Comparison of ENCODE assay signal across 9 mouse cellular contexts in the genomic region with DNA sequence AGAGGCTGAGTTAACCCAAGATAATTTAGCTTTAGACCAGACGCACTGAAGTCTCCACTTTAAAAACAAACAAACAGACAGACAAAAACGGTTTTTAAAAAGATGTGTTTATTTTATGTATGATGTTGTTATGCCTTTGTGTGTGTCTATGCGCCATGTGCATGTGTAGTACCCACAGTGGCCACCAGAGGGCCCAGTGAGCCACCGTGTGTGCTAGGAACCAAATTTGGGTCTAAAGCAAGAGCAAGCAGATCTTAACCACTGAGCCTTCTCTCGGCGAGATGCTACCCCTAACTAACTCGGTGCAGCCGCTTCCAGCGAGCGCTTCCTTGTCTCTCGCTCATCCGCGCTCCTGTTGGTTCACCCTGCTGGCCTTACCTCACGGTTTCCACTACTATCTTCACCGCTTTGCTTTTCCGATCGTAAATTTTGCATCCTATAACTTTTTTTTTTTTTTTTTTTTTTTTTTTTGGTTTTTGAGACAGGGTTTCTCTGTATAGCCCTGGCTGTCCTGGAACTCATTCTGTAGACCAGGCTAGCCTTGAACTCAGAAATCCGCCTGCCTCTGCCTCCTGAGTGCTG.
DNase-seq lines count a peak whose midpoint lies in the region; ATAC-seq and TF ChIP-seq lines count a peak whose summit lies in the region.
"Had no signal": no experiment of that assay in that cellular context is flagged by ENCODE, and none has a peak within 500 bp of the region (broad histone marks: within the 10 kb centered on the region; RNA-seq: fewer than 3 reads in every experiment).

No protein-coding gene starts in this region.

- no peaks in the 10 kb centered on the region for H3K4me1 ChIP-seq in forebrain, postnatal 0 days (ENCODE audit: insufficient read depth)
- no peaks in the 10 kb centered on the region for H3K4me1 ChIP-seq in forebrain, embryonic 13.5 days
- H3K4me1 ChIP-seq in liver, adult 2 months (ENCODE audit: control insufficient read depth, insufficient read depth, low read length): no peaks in the 10 kb centered on the region
- peaks cover 5% of the 10 kb centered on the region; the same call in 1 of the 2 replicates for H3K4me1 ChIP-seq in hindbrain, embryonic 13.5 days (replicated peaks)
- H3K4me1 ChIP-seq: stomach, embryonic 15.5 days had no signal

- WGBS in forebrain, postnatal 0 days: 71% methylated on average over 17 of the region's 18 CpGs
- WGBS in forebrain, embryonic 13.5 days: 71% methylated on average over 18 of the region's 18 CpGs
- 81% methylated on average over 18 of the region's 18 CpGs for WGBS in liver, adult 2 months
- 62% methylated on average over 18 of the region's 18 CpGs for WGBS in hindbrain, embryonic 13.5 days

- no peak overlapping the region for H3K4me2 ChIP-seq in forebrain, postnatal 0 days (ENCODE audit: low read depth)
- no peak overlapping the region for H3K4me2 ChIP-seq in forebrain, embryonic 13.5 days
- H3K4me2 ChIP-seq in hindbrain, embryonic 13.5 days: no peak overlapping the region
- H3K4me2 ChIP-seq: stomach, embryonic 15.5 days had no signal

- no peak for ATAC-seq in forebrain, postnatal 0 days
- ATAC-seq in forebrain, embryonic 13.5 days: no peak
- ATAC-seq in hindbrain, embryonic 13.5 days (ENCODE audit: low FRiP score): no peak

- peak; percentile 27 for DNase-seq in forebrain, postnatal 0 days
- DNase-seq in 416B (ENCODE audit: low read depth): peak; percentile 82
- DNase-seq in adrenal gland, postnatal 10 days: peak; percentile 54
- DNase-seq in liver, adult 2 months (ENCODE audit: extremely low read depth, low read depth, low spot score): no peak
- peak; percentile 46 to 65 for DNase-seq in spleen, postnatal 14 days (ENCODE audit: low spot score in 2 of 2)
- no peak for DNase-seq in layer of hippocampus, adult 11-12 months (ENCODE audit: low spot score)

- no peaks in the 10 kb centered on the region for H3K9me3 ChIP-seq in forebrain, postnatal 0 days (ENCODE audit: low read length)
- no peaks in the 10 kb centered on the region for H3K9me3 ChIP-seq in forebrain, embryonic 13.5 days (replicated peaks)
- H3K9me3 ChIP-seq in hindbrain, embryonic 13.5 days: peaks cover 5% of the 10 kb centered on the region
- H3K9me3 ChIP-seq: stomach, embryonic 15.5 days had no signal

- no peak for TF ChIP-seq POLR2A in liver, adult 2 months (IDR thresholded peaks at IDR 0.05; ENCODE audit: extremely low read depth, insufficient read depth, low read length)

- H3K4me3 ChIP-seq in forebrain, postnatal 0 days (ENCODE audit: low read depth, low read length): no peak overlapping the region
- H3K4me3 ChIP-seq in forebrain, embryonic 13.5 days: no peak overlapping the region
- H3K4me3 ChIP-seq in liver, adult 2 months (ENCODE audit: insufficient read depth, low read depth, low read length): no peak overlapping the region
- no peak overlapping the region for H3K4me3 ChIP-seq in hindbrain, embryonic 13.5 days
- H3K4me3 ChIP-seq: stomach, embryonic 15.5 days had no signal

- no peak overlapping the region for H3K9ac ChIP-seq in forebrain, postnatal 0 days
- H3K9ac ChIP-seq in forebrain, embryonic 13.5 days: no peak overlapping the region
- no peak overlapping the region for H3K9ac ChIP-seq in liver, adult 2 months (ENCODE audit: low read depth, low read length)
- H3K9ac ChIP-seq in hindbrain, embryonic 13.5 days: no peak overlapping the region
- H3K9ac ChIP-seq: stomach, embryonic 15.5 days had no signal

- no peaks in the 10 kb centered on the region for H3K36me3 ChIP-seq in forebrain, postnatal 0 days (ENCODE audit: insufficient read depth)
- H3K36me3 ChIP-seq in forebrain, embryonic 13.5 days (ENCODE audit: poor library complexity, severe bottlenecking): no peaks in the 10 kb centered on the region
- H3K36me3 ChIP-seq in liver, adult 2 months (ENCODE audit: control insufficient read depth, insufficient read depth, low read length): no peaks in the 10 kb centered on the region
- no peaks in the 10 kb centered on the region for H3K36me3 ChIP-seq in hindbrain, embryonic 13.5 days
- H3K36me3 ChIP-seq: stomach, embryonic 15.5 days had no signal

- TF ChIP-seq CTCF in forebrain, postnatal 0 days (IDR thresholded peaks at IDR 0.05; ENCODE audit: low read depth): peak; percentile 69
- peak; percentile 85 for TF ChIP-seq CTCF in liver, adult 2 months (IDR thresholded peaks at IDR 0.05; ENCODE audit: low read depth, low read length)

- H3K27me3 ChIP-seq in forebrain, postnatal 0 days (ENCODE audit: insufficient read depth, low read length): no peaks in the 10 kb centered on the region
- no peaks in the 10 kb centered on the region for H3K27me3 ChIP-seq in forebrain, embryonic 13.5 days
- H3K27me3 ChIP-seq in liver, adult 2 months (ENCODE audit: control insufficient read depth, insufficient read depth, low read length): no peaks in the 10 kb centered on the region
- H3K27me3 ChIP-seq in hindbrain, embryonic 13.5 days: no peaks in the 10 kb centered on the region
- H3K27me3 ChIP-seq: stomach, embryonic 15.5 days had no signal

- no peak overlapping the region for H3K27ac ChIP-seq in forebrain, postnatal 0 days (ENCODE audit: low read depth, low read length)
- H3K27ac ChIP-seq in forebrain, embryonic 13.5 days: no peak overlapping the region
- H3K27ac ChIP-seq in liver, adult 2 months (replicated peaks; ENCODE audit: insufficient read depth, low read depth, low read length): no peak overlapping the region
- no peak overlapping the region for H3K27ac ChIP-seq in hindbrain, embryonic 13.5 days
- H3K27ac ChIP-seq: stomach, embryonic 15.5 days had no signal

- no peaks in the 10 kb centered on the region for H3K79me2 ChIP-seq in liver, adult 2 months (ENCODE audit: control insufficient read depth, insufficient read depth, low read length)

Comparison
In these comparisons a context has a peak if more than half of its experiments do, and no peak if none do; other contexts are left out.
1. DNase-seq: peak in forebrain, postnatal 0 days (single experiment), 416B (single experiment), adrenal gland, postnatal 10 days (single experiment) and spleen, postnatal 14 days (2 of 2); none in liver, adult 2 months (single experiment) and layer of hippocampus, adult 11-12 months (single experiment).